24 mouse cellular contexts compared by ENCODE assay signal in genomic region chr3:81029321-81029720, GRCm38 (mm10). TPM values are rescaled to one million over a fixed set of nuclear protein-coding genes. Genes with fewer than 3 reads are reported as not detected.
"Had no signal": no experiment of that assay in that cellular context is flagged by ENCODE, and none has a peak within 500 bp of the region (broad histone marks: within the 10 kb centered on the region; RNA-seq: fewer than 3 reads in every experiment).

No protein-coding gene starts in this region.

- H3K4me1 ChIP-seq: hindbrain, embryonic 12.5 days; hindbrain, embryonic 15.5 days; limb, embryonic 15.5 days had no signal

- H3K27me3 ChIP-seq: heart, embryonic 12.5 days; hindbrain, embryonic 12.5 days; hindbrain, embryonic 15.5 days; kidney, embryonic 15.5 days; limb, embryonic 15.5 days had no signal

- H3K27ac ChIP-seq: gastrocnemius, adult 2 months; heart, embryonic 10.5 days; hindbrain, embryonic 10.5 days; hindbrain, embryonic 12.5 days; hindbrain, embryonic 15.5 days; hindbrain, postnatal 0 days; kidney, embryonic 15.5 days; kidney, postnatal 0 days; left cerebral cortex, adult 2 months; limb, embryonic 13.5 days; limb, embryonic 15.5 days had no signal

- H3K36me3 ChIP-seq: heart, embryonic 10.5 days; heart, embryonic 12.5 days; hindbrain, embryonic 10.5 days; hindbrain, embryonic 12.5 days; hindbrain, embryonic 15.5 days; kidney, embryonic 15.5 days; limb, embryonic 13.5 days; limb, embryonic 15.5 days had no signal

- H3K4me2 ChIP-seq: heart, embryonic 12.5 days; hindbrain, embryonic 12.5 days; hindbrain, embryonic 15.5 days; kidney, embryonic 15.5 days; limb, embryonic 13.5 days; limb, embryonic 15.5 days had no signal

- H3K4me3 ChIP-seq: gastrocnemius, adult 2 months; heart, embryonic 10.5 days; heart, embryonic 12.5 days; hindbrain, embryonic 10.5 days; hindbrain, embryonic 12.5 days; hindbrain, embryonic 15.5 days; kidney, embryonic 15.5 days; left cerebral cortex, adult 2 months; limb, embryonic 13.5 days; limb, embryonic 15.5 days had no signal

- H3K9me3 ChIP-seq: heart, embryonic 10.5 days; heart, embryonic 12.5 days; hindbrain, embryonic 10.5 days; hindbrain, embryonic 12.5 days; hindbrain, embryonic 15.5 days; kidney, embryonic 15.5 days; limb, embryonic 13.5 days; limb, embryonic 15.5 days had no signal

- H3K9ac ChIP-seq: heart, embryonic 12.5 days; hindbrain, embryonic 12.5 days; hindbrain, embryonic 15.5 days; kidney, embryonic 15.5 days; limb, embryonic 13.5 days; limb, embryonic 15.5 days had no signal

- DNase-seq: gastrocnemius, adult 2 months; gastrocnemius, postnatal 10 days; gastrocnemius, postnatal 25 days; heart, adult 18-20 months; heart, postnatal 10 days; heart, postnatal 4 days; kidney, adult 11 months; kidney, adult 2 months; kidney, adult 9 months; kidney, postnatal 14 days; kidney, postnatal 36 days had no signal

- ATAC-seq: hindbrain, postnatal 0 days; intestine, embryonic 16.5 days had no signal

RNA-seq across cellular contexts. Expression of gene Pdgfc, which starts 6.9 kb away (rescaled TPM):
- total RNA-seq: granulocyte monocyte progenitor cell, adult 5-6 weeks had no signal
